Mouse (Mus musculus): ENCODE data around the gene Mgrn1. TPM values are rescaled to one million over a fixed set of nuclear protein-coding genes. Genes with fewer than 3 reads are reported as not detected.

Mgrn1 gene
- polyA plus RNA-seq, 1 experiment from 2014 or later = 99.3 TPM

- Histone ChIP-seq H3K27me3 (ENCODE audit: control insufficient read depth, insufficient read depth, low read depth, low read length) (no peaks in the 10 kb centered on the region), H3K9ac (ENCODE audit: low read length) (no peak overlapping the region; the same call in 1 of the 2 replicates), H3K27ac (ENCODE audit: low read length) (no peak overlapping the region), H3K4me2 (ENCODE audit: low read depth, low read length) (no peak overlapping the region), H3K36me3 (ENCODE audit: control insufficient read depth, insufficient read depth, low read length) (peaks cover 29% of the 10 kb centered on the region), H3K9me3 (ENCODE audit: control insufficient read depth, low read length) (no peaks in the 10 kb centered on the region), H3K4me3 (ENCODE audit: low read length) (no peak overlapping the region), H3K4me1 (replicated peaks; ENCODE audit: control insufficient read depth, insufficient read depth, low read length) (peaks cover 6% of the 10 kb centered on the region)
- 76% methylated on average over 10 of the region's 10 CpGs for WGBS
- no peak for ATAC-seq (ENCODE audit: low read depth)
These were observed 54.3 kb downstream of the Mgrn1 start for GRCm38 (mm10) chr16:4940311-4940850.

- Histone ChIP-seq H3K36me3 (ENCODE audit: control insufficient read depth, insufficient read depth, low read length) (peaks cover 28% of the 10 kb centered on the region), H3K4me1 (replicated peaks; ENCODE audit: control insufficient read depth, insufficient read depth, low read length) (peaks cover 6% of the 10 kb centered on the region), H3K27me3 (ENCODE audit: control insufficient read depth, insufficient read depth, low read depth, low read length) (no peaks in the 10 kb centered on the region), H3K4me2 (ENCODE audit: low read depth, low read length) (no peak overlapping the region), H3K9me3 (ENCODE audit: control insufficient read depth, low read length) (no peaks in the 10 kb centered on the region), H3K27ac (ENCODE audit: low read length) (no peak overlapping the region), H3K4me3 (ENCODE audit: low read length) (no peak overlapping the region), H3K9ac (ENCODE audit: low read length) (no peak overlapping the region)
- no peak for ATAC-seq (ENCODE audit: low read depth)
These were observed 55.0 kb downstream of the Mgrn1 start for GRCm38 (mm10) chr16:4941016-4941415.

- H3K9ac ChIP-seq (ENCODE audit: low read length) = no peak overlapping the region
- H3K27ac ChIP-seq (ENCODE audit: low read length) = no peak overlapping the region
- WGBS = 94% methylated on average over 8 of the region's 8 CpGs
- no peaks in the 10 kb centered on the region for H3K27me3 ChIP-seq (ENCODE audit: control insufficient read depth, insufficient read depth, low read depth, low read length)
- H3K4me3 ChIP-seq (ENCODE audit: low read length) = no peak overlapping the region
- no peak for ATAC-seq (ENCODE audit: low read depth)
- H3K36me3 ChIP-seq (ENCODE audit: control insufficient read depth, insufficient read depth, low read length) = peaks cover 30% of the 10 kb centered on the region
- no peak overlapping the region for H3K4me2 ChIP-seq (ENCODE audit: low read depth, low read length)
- peaks cover 6% of the 10 kb centered on the region for H3K4me1 ChIP-seq (replicated peaks; ENCODE audit: control insufficient read depth, insufficient read depth, low read length)
- H3K9me3 ChIP-seq (ENCODE audit: control insufficient read depth, low read length) = no peaks in the 10 kb centered on the region
These were observed 56.8 kb downstream of the Mgrn1 start for GRCm38 (mm10) chr16:4942868-4943267.

GRCm38 (mm10) chr16:4943431-4943830 lies 57.4 kb downstream of the Mgrn1 start:
- Histone ChIP-seq H3K27ac (ENCODE audit: low read length) (no peak overlapping the region), H3K4me3 (ENCODE audit: low read length) (no peak overlapping the region), H3K9ac (ENCODE audit: low read length) (no peak overlapping the region), H3K27me3 (ENCODE audit: control insufficient read depth, insufficient read depth, low read depth, low read length) (no peaks in the 10 kb centered on the region), H3K4me1 (replicated peaks; ENCODE audit: control insufficient read depth, insufficient read depth, low read length) (peaks cover 6% of the 10 kb centered on the region), H3K9me3 (ENCODE audit: control insufficient read depth, low read length) (no peaks in the 10 kb centered on the region), H3K36me3 (ENCODE audit: control insufficient read depth, insufficient read depth, low read length) (peaks cover 32% of the 10 kb centered on the region), H3K4me2 (ENCODE audit: low read depth, low read length) (no peak overlapping the region)
- WGBS = 95% methylated on average over 3 of the region's 3 CpGs
- ATAC-seq (ENCODE audit: low read depth) = no peak

GRCm38 (mm10) chr16:4945415-4945814 lies 59.4 kb downstream of the Mgrn1 start:
- Histone ChIP-seq H3K36me3 (ENCODE audit: control insufficient read depth, insufficient read depth, low read length) (peaks cover 37% of the 10 kb centered on the region), H3K4me3 (ENCODE audit: low read length) (no peak overlapping the region), H3K9ac (ENCODE audit: low read length) (no peak overlapping the region), H3K4me2 (ENCODE audit: low read depth, low read length) (no peak overlapping the region), H3K27ac (ENCODE audit: low read length) (no peak overlapping the region), H3K27me3 (ENCODE audit: control insufficient read depth, insufficient read depth, low read depth, low read length) (no peaks in the 10 kb centered on the region), H3K9me3 (ENCODE audit: control insufficient read depth, low read length) (no peaks in the 10 kb centered on the region), H3K4me1 (replicated peaks; ENCODE audit: control insufficient read depth, insufficient read depth, low read length) (no peaks in the 10 kb centered on the region)
- WGBS = 77% methylated on average over 4 of the region's 4 CpGs
- ATAC-seq (ENCODE audit: low read depth) = no peak

GRCm38 (mm10) chr16:4946155-4946554 lies 60.1 kb downstream of the Mgrn1 start:
- Histone ChIP-seq H3K9me3 (ENCODE audit: control insufficient read depth, low read length) (no peaks in the 10 kb centered on the region), H3K9ac (ENCODE audit: low read length) (no peak overlapping the region), H3K36me3 (ENCODE audit: control insufficient read depth, insufficient read depth, low read length) (peaks cover 38% of the 10 kb centered on the region), H3K4me2 (ENCODE audit: low read depth, low read length) (no peak overlapping the region), H3K27me3 (ENCODE audit: control insufficient read depth, insufficient read depth, low read depth, low read length) (no peaks in the 10 kb centered on the region), H3K27ac (ENCODE audit: low read length) (no peak overlapping the region), H3K4me1 (replicated peaks; ENCODE audit: control insufficient read depth, insufficient read depth, low read length) (no peaks in the 10 kb centered on the region), H3K4me3 (ENCODE audit: low read length) (no peak overlapping the region)
- WGBS = 86% methylated on average over 3 of the region's 3 CpGs
- no peak for ATAC-seq (ENCODE audit: low read depth)

GRCm38 (mm10) chr16:4947378-4947777 lies 61.3 kb downstream of the Mgrn1 start:
- H3K4me2 ChIP-seq (ENCODE audit: low read depth, low read length) = no peak overlapping the region
- H3K4me3 ChIP-seq (ENCODE audit: low read length) = no peak overlapping the region
- H3K27ac ChIP-seq (ENCODE audit: low read length) = no peak overlapping the region
- peaks cover 38% of the 10 kb centered on the region for H3K36me3 ChIP-seq (ENCODE audit: control insufficient read depth, insufficient read depth, low read length)
- no peak overlapping the region for H3K9ac ChIP-seq (ENCODE audit: low read length)
- ATAC-seq (ENCODE audit: low read depth) = no peak
- WGBS = 88% methylated on average over 4 of the region's 4 CpGs
- no peaks in the 10 kb centered on the region for H3K9me3 ChIP-seq (ENCODE audit: control insufficient read depth, low read length)
- no peaks in the 10 kb centered on the region for H3K27me3 ChIP-seq (ENCODE audit: control insufficient read depth, insufficient read depth, low read depth, low read length)
- no peaks in the 10 kb centered on the region for H3K4me1 ChIP-seq (replicated peaks; ENCODE audit: control insufficient read depth, insufficient read depth, low read length)

GRCm38 (mm10) chr16:4956609-4957008 lies 70.6 kb downstream of the Mgrn1 start:
- Histone ChIP-seq H3K36me3 (ENCODE audit: control insufficient read depth, insufficient read depth, low read length) (peaks cover 24% of the 10 kb centered on the region), H3K9me3 (ENCODE audit: control insufficient read depth, low read length) (no peaks in the 10 kb centered on the region), H3K4me3 (ENCODE audit: low read length) (no peak overlapping the region), H3K4me1 (replicated peaks; ENCODE audit: control insufficient read depth, insufficient read depth, low read length) (no peaks in the 10 kb centered on the region), H3K9ac (ENCODE audit: low read length) (no peak overlapping the region), H3K4me2 (ENCODE audit: low read depth, low read length) (no peak overlapping the region), H3K27me3 (ENCODE audit: control insufficient read depth, insufficient read depth, low read depth, low read length) (no peaks in the 10 kb centered on the region), H3K27ac (ENCODE audit: low read length) (no peak overlapping the region)
- ATAC-seq (ENCODE audit: low read depth) = no peak
- 88% methylated on average over 3 of the region's 3 CpGs for WGBS

GRCm38 (mm10) chr16:4957446-4957845 lies 71.4 kb downstream of the Mgrn1 start:
- Histone ChIP-seq H3K4me1 (replicated peaks; ENCODE audit: control insufficient read depth, insufficient read depth, low read length) (no peaks in the 10 kb centered on the region; the same call in 1 of the 2 replicates), H3K36me3 (ENCODE audit: control insufficient read depth, insufficient read depth, low read length) (peaks cover 21% of the 10 kb centered on the region), H3K27ac (ENCODE audit: low read length) (no peak overlapping the region)

GRCm38 (mm10) chr16:4960260-4960659 lies 74.2 kb downstream of the Mgrn1 start:
- H3K36me3 ChIP-seq (ENCODE audit: control insufficient read depth, insufficient read depth, low read length) = peaks cover 5% of the 10 kb centered on the region; the same call in 1 of the 2 replicates
- H3K4me3 ChIP-seq (ENCODE audit: low read length) = no peak overlapping the region
- peaks cover 11% of the 10 kb centered on the region for H3K4me1 ChIP-seq (replicated peaks; ENCODE audit: control insufficient read depth, insufficient read depth, low read length)
- ATAC-seq (ENCODE audit: low read depth) = no peak
- H3K4me2 ChIP-seq (ENCODE audit: low read depth, low read length) = no peak overlapping the region
- H3K27me3 ChIP-seq (ENCODE audit: control insufficient read depth, insufficient read depth, low read depth, low read length) = no peaks in the 10 kb centered on the region
- 90% methylated on average over 8 of the region's 8 CpGs for WGBS
- H3K9ac ChIP-seq (ENCODE audit: low read length) = no peak overlapping the region
- no peak overlapping the region for H3K27ac ChIP-seq (ENCODE audit: low read length)
- H3K9me3 ChIP-seq (ENCODE audit: control insufficient read depth, low read length) = no peaks in the 10 kb centered on the region

More at GRCm38 (mm10) chr16:4957446-4957845, 71.4 kb downstream of the Mgrn1 start:
- no peaks in the 10 kb centered on the region for H3K9me3 ChIP-seq (ENCODE audit: control insufficient read depth, low read length)
- H3K4me3 ChIP-seq (ENCODE audit: low read length) = no peak overlapping the region
- H3K4me2 ChIP-seq (ENCODE audit: low read depth, low read length) = no peak overlapping the region
- H3K27me3 ChIP-seq (ENCODE audit: control insufficient read depth, insufficient read depth, low read depth, low read length) = no peaks in the 10 kb centered on the region
- no peak for ATAC-seq (ENCODE audit: low read depth)
- 93% methylated on average over 3 of the region's 3 CpGs for WGBS
- H3K9ac ChIP-seq (ENCODE audit: low read length) = no peak overlapping the region

Measured in lung, embryonic 16.5 days (tissue).